Mouse (Mus musculus): ENCODE results near the gene H1foo. TPM values are rescaled to one million over a fixed set of nuclear protein-coding genes. Genes with fewer than 3 reads are reported as not detected.
A peak's percentile ranks its signal among the peaks of the same experiment; 100 is the strongest.

The H1foo gene
- polyA plus RNA-seq, 1 experiment from 2014 or later: not detected

- peak overlapping the region; percentile 45 for H3K27ac ChIP-seq
- 37% methylated on average over 13 of the region's 13 CpGs for WGBS (ENCODE audit: missing documents)
- H3K4me3 ChIP-seq (ENCODE audit: inconsistent target): peak overlapping the region; percentile 62
- no peaks in the 10 kb centered on the region for H3K36me3 ChIP-seq (ENCODE audit: inconsistent target)
- peaks cover 76% of the 10 kb centered on the region for H3K79me2 ChIP-seq (ENCODE audit: inconsistent target)
Observed at GRCm38 (mm10) chr6:115991108-115991880, 46.6 kb downstream of the H1foo start.

DNA sequence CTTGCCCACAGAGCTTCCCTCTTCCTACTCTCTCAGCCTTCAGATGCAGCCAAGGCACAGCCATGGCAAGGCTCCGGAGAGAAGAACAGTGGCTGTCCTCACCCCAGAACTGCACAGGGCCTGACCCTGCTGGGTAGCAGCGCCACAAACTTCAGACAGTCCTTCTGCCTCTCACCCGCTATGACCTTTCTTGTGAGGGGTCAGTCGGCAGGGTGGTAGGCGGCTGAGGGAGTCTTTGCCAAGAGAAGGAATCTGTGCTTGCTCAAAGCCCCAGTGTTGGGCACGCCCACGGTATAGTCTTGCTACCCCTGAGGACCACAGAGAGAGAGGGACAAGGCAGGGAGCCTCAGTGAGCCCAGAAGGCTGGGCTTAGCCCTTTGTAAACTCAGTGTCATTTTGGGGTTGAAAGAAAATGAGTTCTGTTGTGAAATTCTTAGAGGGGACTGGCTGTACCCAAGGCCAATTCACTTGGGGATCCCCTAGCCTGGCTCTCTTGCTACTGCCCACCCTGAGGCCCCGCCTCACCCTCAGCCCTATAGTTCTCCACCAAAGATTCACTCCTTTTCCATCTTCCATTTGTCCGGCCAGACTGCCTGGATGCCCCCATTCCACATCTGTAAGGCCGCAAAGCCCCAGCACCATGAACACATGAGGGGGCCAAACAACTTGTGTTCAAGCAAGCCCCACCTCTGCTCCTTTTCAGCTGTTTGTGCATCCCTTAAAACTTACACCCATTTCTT, 47.3 kb downstream of the H1foo start:
- peak overlapping the region; percentile 62 for H3K4me3 ChIP-seq (ENCODE audit: inconsistent target)
- H3K79me2 ChIP-seq (ENCODE audit: inconsistent target): peaks cover 69% of the 10 kb centered on the region
- 66% methylated on average over 9 of the region's 10 CpGs for WGBS (ENCODE audit: missing documents)
- no peaks in the 10 kb centered on the region for H3K36me3 ChIP-seq (ENCODE audit: inconsistent target)
- H3K27ac ChIP-seq: peak overlapping the region; percentile 45

GRCm38 (mm10) chr6:115992981-115993380, 48.2 kb downstream of the H1foo start:
- no peaks in the 10 kb centered on the region for H3K36me3 ChIP-seq (ENCODE audit: inconsistent target)
- no peak overlapping the region; the same call in 1 of the 2 replicates for H3K27ac ChIP-seq
- peak overlapping the region; percentile 62 for H3K4me3 ChIP-seq (ENCODE audit: inconsistent target)
- WGBS (ENCODE audit: missing documents): 88% methylated on average over 4 of the region's 6 CpGs
- H3K79me2 ChIP-seq (ENCODE audit: inconsistent target): peaks cover 60% of the 10 kb centered on the region

DNA sequence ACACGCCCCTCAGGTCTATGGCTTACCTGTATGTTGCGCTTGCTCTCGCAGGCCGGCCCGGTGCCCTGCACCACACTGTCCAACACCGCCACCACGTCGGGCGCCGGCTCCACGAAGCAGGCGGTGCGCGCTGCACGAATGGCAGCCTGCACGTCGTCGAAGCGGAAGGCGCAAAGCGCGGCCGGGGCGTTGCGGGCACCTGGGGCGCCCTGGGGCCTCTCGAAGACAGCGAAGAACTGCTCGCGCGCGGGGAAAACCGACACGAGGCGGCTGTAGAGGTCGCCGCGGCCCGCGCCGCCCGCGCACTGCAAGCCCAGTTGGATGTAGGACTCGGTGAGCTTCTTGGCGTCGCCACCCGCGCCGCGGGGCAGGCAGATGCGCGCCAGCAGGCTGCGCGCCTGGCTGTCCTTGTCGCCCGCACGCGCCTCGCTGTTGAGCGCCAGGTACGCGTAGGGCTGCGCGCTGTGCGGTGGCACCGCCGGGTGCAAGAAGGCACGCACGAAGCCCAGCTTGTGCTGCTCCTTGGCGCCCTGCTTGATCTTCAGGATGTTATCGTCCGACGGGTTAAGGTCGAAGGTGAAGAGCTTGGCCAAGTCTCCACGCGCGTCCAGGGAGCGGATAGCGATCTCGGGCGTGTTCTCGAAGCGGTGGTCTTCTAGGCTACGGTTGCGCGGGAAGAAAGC, 48.9 kb downstream of the H1foo start:
- no peaks in the 10 kb centered on the region for H3K36me3 ChIP-seq (ENCODE audit: inconsistent target)
- WGBS (ENCODE audit: missing documents): 3% methylated on average over 80 of the region's 86 CpGs
- H3K27ac ChIP-seq: no peak overlapping the region
- H3K4me3 ChIP-seq (ENCODE audit: inconsistent target): peak overlapping the region; percentile 62
- H3K79me2 ChIP-seq (ENCODE audit: inconsistent target): peaks cover 53% of the 10 kb centered on the region

GRCm38 (mm10) chr6:115994146-115994876, 49.6 kb downstream of the H1foo start:
- H3K4me3 ChIP-seq (ENCODE audit: inconsistent target): peak overlapping the region; percentile 34
- under 1% methylated on average over 89 of the region's 93 CpGs for WGBS (ENCODE audit: missing documents)
- no peaks in the 10 kb centered on the region for H3K36me3 ChIP-seq (ENCODE audit: inconsistent target)
- peaks cover 46% of the 10 kb centered on the region for H3K79me2 ChIP-seq (ENCODE audit: inconsistent target)
- no peak overlapping the region for H3K27ac ChIP-seq

DNA sequence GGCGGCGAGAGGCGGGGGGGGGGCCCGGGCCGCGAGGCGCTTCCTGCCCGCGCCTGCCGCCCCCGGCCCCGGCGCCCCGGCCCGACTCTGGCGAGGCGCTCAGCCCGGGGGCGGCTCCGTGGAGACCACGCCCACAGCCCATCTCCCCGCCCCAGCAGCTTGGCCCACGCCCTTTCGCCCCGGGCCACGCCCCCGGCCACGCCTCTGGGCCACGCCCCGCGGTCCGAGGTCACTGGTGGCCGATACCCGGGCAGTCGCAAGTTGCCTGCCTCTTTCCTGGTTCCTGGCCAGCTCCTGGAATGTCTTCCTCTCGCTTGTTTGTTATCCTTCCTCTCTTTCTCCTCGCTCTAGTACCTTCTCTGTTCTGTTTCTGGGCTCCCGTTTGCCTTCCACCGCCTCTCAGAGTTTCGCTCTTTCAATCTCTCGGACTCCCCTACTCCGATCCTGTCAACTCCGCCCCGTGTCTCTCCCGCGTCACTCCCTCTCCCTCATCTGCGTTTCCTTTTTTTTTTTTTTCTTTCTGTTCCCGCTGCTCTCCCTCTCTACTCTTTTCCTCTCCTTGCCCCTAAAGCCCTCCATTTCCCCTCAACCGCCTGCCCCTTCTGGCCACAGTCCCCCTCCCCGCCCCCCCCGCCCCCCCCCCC, 50.3 kb downstream of the H1foo start, which contains the start of gene Plxnd1:
Plxnd1 (minus strand) TSS at position 129 of the 644 bp plus-strand sequence.
- Histone ChIP-seq H3K27ac (peak within 1 kb of the TSS; percentile 92), H3K79me2 (ENCODE audit: inconsistent target) (peaks cover 39% of the 10 kb centered on the region), H3K4me3 (ENCODE audit: inconsistent target) (peak within 1 kb of the TSS; percentile 45), H3K36me3 (ENCODE audit: inconsistent target) (no peaks in the 10 kb centered on the region)
- under 1% methylated on average over 40 of the region's 51 CpGs for WGBS (ENCODE audit: missing documents)

DNA sequence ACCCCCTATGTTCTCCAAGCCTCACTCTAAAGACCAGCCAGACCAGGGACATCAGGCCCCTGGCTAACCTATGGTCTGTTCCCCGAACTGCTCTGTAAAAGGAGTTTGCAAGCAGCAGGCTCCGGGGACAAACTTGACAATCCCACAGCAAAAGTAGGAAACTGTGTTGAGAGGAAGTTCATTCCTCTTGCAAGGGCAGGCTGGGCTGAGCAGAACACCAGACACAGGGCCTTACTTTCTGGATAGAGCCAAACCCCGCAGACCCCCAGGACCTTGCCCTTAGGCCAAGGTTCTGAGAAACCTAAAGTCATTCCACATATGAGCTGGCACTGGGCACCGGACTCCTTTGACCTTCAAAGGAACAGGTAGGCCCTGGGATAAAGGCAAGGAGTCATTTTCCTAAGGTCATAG, 50.8 kb downstream of the H1foo start:
- WGBS (ENCODE audit: missing documents): 45% methylated on average over 4 of the region's 4 CpGs
- H3K27ac ChIP-seq: peak overlapping the region; percentile 92
- no peak overlapping the region; the same call in 1 of the 2 replicates for H3K4me3 ChIP-seq (ENCODE audit: inconsistent target)

DNA sequence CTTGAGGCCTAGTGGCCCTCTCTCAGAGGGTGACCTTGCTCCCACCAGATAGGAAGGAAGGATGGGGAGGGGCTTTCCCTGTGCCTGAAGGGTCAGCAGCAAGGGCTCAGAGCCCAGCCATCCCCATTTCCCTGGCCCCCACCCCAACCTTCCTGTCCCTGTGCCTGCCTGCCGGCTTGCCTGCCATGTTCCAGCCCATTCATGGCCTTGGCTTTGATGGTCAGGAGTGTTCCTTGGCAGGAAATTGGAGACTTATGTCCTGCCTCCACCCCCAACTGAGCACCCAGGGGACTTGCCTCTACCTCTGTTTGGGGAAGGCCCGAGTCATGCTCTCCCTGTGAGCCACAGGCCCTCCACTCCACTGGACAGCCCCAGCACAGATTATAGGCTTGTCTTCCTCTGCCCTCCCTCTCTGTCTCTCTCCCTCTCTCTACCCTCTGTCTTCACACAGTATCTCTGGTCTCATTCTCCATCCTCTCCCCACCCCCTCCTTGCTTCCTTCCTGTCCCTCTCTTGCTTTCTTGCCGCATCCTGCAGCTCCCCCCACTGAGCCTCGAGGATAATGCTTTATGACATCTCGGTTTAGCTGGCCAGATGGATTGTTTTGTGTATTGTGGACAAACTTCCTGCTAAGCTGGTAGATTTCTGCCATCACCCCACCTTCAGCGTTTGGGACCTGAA, 51.6 kb downstream of the H1foo start:
- no peaks in the 10 kb centered on the region for H3K36me3 ChIP-seq (ENCODE audit: inconsistent target)
- H3K27ac ChIP-seq: peak overlapping the region; percentile 92
- H3K4me3 ChIP-seq (ENCODE audit: inconsistent target): no peak overlapping the region
- peaks cover 26% of the 10 kb centered on the region for H3K79me2 ChIP-seq (ENCODE audit: inconsistent target)
- WGBS (ENCODE audit: missing documents): 14% methylated on average over 6 of the region's 6 CpGs

More for the DNA sequence above, 50.8 kb downstream of the H1foo start:
- H3K79me2 ChIP-seq (ENCODE audit: inconsistent target): peaks cover 34% of the 10 kb centered on the region
- H3K36me3 ChIP-seq (ENCODE audit: inconsistent target): no peaks in the 10 kb centered on the region

DNA sequence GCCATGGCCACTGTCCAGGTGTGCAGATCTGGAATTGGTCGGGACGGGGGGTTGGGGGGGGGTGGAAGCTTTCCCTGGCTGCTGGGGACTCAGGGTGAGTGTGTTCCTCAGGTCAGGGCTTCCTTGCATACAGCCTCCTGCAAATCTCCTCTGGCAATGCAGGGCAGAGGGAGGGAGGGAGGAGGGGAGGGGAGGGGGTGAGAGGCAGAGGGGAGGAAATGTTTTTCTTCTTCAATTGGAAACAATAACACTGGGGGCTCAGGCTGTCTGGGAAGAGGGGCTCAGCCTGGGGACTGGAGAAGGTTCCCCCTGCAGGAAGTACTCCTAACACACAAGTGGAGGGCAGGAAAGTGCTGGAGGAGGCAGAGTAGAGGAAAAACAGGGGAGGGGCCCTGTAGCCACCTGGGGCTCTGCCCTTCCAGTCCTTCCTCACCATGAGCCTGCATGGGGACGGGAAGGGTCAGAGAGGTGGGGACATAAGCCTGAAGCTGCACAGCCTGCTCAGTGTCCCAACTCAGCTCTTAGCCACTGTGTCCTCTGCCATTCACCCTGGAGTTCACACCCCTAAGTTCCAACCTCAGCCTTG, 53.1 kb downstream of the H1foo start:
- Histone ChIP-seq H3K27ac (no peak overlapping the region), H3K4me3 (ENCODE audit: inconsistent target) (no peak overlapping the region), H3K36me3 (ENCODE audit: inconsistent target) (no peaks in the 10 kb centered on the region), H3K79me2 (ENCODE audit: inconsistent target) (peaks cover 11% of the 10 kb centered on the region)
- 87% methylated on average over 3 of the region's 3 CpGs for WGBS (ENCODE audit: missing documents)

DNA sequence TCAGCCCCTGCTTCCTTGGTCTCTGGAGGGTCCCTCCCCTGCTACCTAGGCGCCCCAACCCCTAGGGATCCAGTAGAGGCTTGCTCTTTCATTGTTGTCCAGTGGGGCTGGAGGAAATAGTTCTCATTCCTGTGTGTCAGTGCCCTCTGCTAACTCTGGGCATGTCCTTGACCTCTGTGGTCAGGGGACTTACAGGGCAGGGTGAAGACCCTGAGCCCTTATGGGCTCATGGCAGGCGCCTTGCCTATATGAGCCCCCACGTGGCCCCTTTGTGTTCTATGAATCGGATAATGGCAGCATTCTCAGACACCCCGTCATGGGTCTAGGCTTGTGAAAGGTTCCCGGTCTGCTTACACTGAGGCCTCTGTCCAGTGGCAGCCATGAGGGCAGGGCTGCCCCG, 54.0 kb downstream of the H1foo start:
- WGBS (ENCODE audit: missing documents): 87% methylated on average over 7 of the region's 7 CpGs
- Histone ChIP-seq H3K79me2 (ENCODE audit: inconsistent target) (peaks cover 4% of the 10 kb centered on the region; the same call in 1 of the 2 replicates), H3K27ac (no peak overlapping the region), H3K36me3 (ENCODE audit: inconsistent target) (no peaks in the 10 kb centered on the region), H3K4me3 (ENCODE audit: inconsistent target) (no peak overlapping the region)

GRCm38 (mm10) chr6:115999227-115999626, 54.5 kb downstream of the H1foo start:
- H3K79me2 ChIP-seq (ENCODE audit: inconsistent target): no peaks in the 10 kb centered on the region; the same call in 1 of the 2 replicates
- H3K36me3 ChIP-seq (ENCODE audit: inconsistent target): no peaks in the 10 kb centered on the region
- WGBS (ENCODE audit: missing documents): 100% methylated on average over 2 of the region's 2 CpGs
- no peak overlapping the region for H3K4me3 ChIP-seq (ENCODE audit: inconsistent target)
- no peak overlapping the region for H3K27ac ChIP-seq
